Mouse (Mus musculus) ovary, adult 18-20 months (tissue): ENCODE measurements around the gene Plxdc1.

Experiments used
- DNase-seq: peaks from one replicate; pipeline ENCODE4 v3.0.0; 2022; ENCODE audit warnings: low spot score, mixed read lengths

The Plxdc1 gene

GRCm38 (mm10) chr11:97913111-97913510, 73.1 kb downstream of the Plxdc1 start:
- no peak for DNase-seq

- no peak for DNase-seq
Measured at GRCm38 (mm10) chr11:97908634-97909348, 77.5 kb downstream of the Plxdc1 start.

DNA sequence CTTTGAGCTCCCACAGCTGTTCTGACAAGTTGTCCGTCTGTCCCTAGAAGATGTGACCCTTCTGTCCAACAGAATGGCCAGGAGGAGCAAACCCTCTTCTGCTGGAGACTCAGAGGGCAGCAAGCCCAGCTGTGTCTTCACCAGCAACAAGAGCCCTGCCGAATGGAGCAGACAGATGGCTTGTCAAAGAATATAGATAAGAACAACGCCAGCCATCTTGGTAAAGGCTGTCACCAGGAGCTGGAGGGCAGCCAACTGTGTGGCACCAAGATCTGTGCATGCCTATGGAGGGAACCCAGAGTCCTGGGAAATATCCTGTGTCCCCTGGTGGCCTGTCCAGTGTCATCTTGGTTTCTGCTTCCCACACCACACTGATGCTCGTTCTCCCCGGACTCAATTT, 78.3 kb downstream of the Plxdc1 start:
- DNase-seq = no peak

- DNase-seq = no peak
Measured at GRCm38 (mm10) chr11:97906905-97907304, 79.3 kb downstream of the Plxdc1 start.

GRCm38 (mm10) chr11:97905941-97906340, 80.3 kb downstream of the Plxdc1 start:
- no peak for DNase-seq

DNA sequence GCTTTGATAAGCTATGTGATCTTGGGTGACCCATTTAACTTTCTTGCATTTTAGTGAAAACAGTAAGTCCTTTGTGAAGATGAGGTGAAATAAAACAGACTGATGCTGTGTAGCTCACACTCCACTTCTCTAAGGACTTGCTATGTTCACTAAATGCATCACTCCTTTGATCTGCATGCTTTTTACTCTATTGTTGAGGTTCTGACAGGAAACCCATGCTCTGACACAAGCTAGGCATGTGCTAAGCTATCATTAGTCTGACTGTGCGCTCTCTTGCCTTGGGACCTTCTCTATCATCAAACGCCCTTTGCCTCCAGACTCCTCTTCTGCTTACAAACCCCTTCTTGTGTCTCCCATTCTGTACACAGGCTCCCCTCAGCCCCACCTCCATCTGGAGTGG, 80.7 kb downstream of the Plxdc1 start:
- no peak for DNase-seq

DNA sequence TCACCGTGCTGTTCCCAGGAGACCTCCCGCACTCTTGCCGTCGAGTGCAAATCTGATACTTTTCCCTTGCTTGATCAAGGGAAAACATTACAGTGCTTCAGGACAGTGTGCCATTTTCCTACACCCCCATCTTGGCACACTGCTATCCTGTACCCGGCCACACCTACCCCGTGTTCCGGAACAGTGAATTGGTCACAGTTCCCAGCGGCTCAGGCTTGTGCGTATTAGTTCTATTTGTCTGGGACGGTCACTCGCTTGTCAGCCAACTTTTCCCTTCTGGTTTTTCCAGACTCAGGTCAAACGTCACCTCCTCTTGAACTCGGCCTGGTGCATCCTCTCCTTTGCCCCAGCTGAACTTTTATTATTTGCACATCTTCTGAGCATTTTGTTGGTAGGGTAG, 81.4 kb downstream of the Plxdc1 start:
- DNase-seq = no peak

- DNase-seq = no peak
Measured at GRCm38 (mm10) chr11:97901806-97902205, 84.4 kb downstream of the Plxdc1 start.

- peak; percentile 71 for DNase-seq
Measured at GRCm38 (mm10) chr11:97899822-97900221, 86.4 kb downstream of the Plxdc1 start.

DNA sequence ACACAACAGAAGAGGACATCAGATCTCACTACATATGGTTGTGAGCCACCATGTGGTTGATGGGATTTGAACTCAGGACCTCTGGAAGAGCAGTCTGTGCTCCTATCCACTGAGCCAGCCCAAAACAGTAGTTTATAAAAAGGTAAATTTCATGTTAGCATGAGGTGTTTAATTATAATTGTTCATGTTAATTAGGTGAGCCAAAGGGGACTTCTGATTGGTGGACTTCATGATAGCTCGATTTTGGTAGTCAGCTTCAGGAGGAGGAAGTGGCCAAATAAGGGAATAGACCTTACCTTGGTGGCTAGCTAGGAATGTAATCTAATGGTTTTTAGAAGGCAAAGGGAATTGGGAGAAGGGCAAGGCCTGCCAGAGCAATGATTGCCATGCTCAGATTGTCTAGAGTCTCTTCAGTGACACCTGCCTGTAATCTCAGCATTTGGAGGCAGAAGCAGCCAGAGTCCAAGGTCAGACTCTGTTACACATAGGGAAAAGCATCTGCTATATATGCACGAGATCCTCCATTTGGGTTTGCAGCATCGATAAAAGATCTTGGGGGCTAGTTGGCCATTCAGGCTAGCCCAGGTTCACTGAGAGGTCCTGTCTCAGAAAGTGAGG, 88.6 kb downstream of the Plxdc1 start:
- no peak for DNase-seq

DNA sequence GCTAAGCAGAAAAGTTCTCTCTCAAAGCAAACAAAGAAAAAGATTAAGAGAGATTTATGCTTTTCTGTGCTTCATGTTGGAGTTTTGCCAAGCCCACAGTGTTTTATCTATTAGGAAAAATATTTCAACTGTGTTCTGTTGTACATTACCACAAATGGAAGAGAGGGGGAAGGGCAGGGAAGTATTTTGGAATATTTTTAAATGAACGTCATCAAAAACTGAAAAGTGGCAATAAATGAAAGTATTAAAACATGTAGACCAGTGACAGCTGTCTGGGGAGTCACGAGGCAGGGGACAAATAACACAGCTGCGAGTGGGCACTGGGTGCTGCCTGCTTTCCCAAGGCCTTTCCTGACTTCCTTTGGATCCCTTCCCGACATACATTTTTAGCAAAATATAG, 89.6 kb downstream of the Plxdc1 start:
- DNase-seq = no peak

DNA sequence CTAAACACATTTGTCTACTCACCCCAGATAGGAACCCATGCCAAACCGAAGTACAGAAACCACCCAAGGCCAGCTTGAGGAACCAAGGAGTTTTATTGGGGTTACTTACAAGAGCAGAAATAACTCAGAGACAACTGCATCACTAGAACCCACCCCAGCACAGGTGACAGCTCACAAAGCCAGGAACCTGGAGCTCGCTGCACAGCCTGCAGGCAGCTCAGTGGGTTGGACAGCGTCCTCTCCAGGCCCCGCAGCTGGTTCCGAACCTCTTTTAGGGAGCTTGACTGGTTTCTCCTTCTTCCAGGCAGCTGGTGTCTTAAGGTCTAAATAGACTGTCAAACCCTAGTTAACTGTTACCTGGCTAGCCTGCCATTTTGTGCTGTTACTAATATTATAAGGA, 94.4 kb downstream of the Plxdc1 start:
- no peak for DNase-seq

DNA sequence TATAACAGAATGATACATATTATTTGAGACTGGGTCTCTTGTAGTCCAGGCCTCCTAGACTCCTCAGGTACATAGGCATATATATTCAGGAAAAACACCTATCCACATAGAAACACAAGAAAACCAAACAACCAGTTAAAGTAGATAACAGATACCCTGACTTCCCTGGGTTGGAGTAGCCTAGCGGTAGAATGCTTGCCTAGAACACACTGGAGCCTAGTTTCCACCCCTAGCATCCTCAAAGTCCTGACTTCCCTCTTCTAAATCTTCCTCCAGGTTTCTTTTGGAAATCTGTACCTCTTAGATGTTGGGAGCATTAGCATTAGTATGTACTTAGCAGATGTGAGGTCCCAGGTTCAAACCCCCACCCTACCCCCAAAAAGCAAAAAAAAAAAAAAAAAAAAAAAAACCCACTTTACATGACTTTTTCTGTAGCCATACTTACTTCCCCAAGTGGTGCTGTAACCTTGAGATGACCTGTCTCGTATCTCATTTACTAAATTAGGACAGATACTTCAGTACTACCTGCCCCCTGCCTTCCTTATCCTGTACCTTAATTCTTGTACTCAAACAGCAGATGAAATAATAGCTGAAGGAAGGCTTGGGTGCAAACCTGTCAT, 100.8 kb downstream of the Plxdc1 start:
- no peak for DNase-seq

DNA sequence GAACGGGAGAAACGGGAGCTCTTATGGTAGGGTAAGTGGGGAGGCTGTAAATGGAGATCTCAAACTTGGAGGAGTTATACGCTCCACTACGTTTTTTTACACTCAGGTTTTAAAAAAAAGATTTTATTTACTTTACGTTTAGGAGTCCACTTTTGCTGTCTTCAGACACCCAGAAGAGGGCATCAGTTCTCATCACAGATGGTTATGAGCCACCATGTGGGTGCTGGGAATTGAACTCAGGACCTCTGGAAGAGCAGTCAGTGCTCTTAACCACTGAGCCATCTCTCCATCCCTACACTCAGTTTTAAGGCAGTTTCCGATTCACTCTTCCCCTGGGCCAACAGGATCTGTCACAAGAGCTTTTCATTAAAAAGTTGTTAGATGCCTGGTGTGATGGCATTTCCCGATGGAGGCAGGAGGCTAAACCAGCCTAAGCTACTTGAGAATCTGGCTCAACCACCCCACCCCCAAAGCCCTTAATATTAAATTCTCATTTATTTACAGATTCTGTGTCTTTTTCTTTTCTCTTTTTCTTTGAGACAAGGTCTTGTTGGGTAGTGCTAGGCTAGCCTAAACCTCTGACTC, 101.6 kb downstream of the Plxdc1 start:
- no peak for DNase-seq

GRCm38 (mm10) chr11:97883918-97884600, 102.2 kb downstream of the Plxdc1 start, which contains the start of gene Fbxo47:
TSS of gene Fbxo47 (minus strand) at chr11:97884154.
- peak; percentile 97 for DNase-seq

DNA sequence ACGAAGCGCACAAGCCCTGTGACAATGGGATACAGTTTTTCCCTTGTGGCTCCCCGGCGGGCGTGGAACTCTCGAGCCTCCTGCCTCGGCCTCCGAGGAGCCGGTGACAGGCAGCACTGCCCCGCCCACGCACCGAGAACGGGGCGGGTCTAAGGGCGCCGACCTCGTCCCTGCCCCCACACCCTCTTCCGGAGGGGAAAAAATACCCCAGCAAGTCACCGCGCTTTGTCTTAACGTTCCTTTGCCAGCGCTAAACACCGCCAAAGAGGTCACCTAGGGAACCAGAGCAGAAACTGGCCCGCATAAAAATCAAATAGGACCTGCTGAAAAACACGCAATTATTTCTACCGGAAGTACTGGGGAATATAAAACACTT, 102.7 kb downstream of the Plxdc1 start:
- peak; percentile 50 for DNase-seq

- no peak for DNase-seq
Measured at GRCm38 (mm10) chr11:97880362-97880761, 105.9 kb downstream of the Plxdc1 start.

- DNase-seq = no peak
Measured at GRCm38 (mm10) chr11:97877341-97877740, 108.9 kb downstream of the Plxdc1 start.

- no peak for DNase-seq
Measured at GRCm38 (mm10) chr11:97874396-97874795, 111.8 kb downstream of the Plxdc1 start.
